Mouse (Mus musculus) frontal cortex, postnatal 25 days (tissue): ENCODE measurements around the gene Vmn1r171.
"Not testable (repeated sequence)": the region's sequence is repeated elsewhere in the genome, so short reads cannot be mapped to it uniquely, and the experiment has no call there.

Experiments
- DNase-seq, 2 experiments: peaks; one replicate each; pipeline ENCODE4 v3.0.0; 2022; ENCODE audit warnings: low spot score in 2 of 2

The Vmn1r171 gene

DNA sequence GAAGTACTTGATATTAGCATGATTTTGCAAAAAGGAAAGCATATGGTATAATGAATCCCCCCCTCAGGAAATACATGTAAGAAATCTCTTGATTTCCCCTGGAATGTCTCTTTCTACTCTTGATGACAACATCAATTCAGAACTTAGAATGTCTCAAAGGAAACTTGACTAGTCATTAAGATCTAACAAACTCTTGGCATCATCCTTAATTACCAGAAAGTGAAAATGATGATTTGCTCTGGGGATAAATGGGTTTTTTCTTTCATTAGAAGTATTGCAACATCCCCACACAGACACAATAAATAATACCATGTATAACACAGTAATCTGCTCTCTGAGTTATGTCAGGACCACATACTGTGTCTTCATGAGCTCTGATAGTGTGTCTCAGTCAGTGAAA, at the start of gene Vmn1r171:
TSS of gene Vmn1r171 (plus strand) at position 301 of the 400 bp plus-strand sequence.
- no peak for DNase-seq

DNA sequence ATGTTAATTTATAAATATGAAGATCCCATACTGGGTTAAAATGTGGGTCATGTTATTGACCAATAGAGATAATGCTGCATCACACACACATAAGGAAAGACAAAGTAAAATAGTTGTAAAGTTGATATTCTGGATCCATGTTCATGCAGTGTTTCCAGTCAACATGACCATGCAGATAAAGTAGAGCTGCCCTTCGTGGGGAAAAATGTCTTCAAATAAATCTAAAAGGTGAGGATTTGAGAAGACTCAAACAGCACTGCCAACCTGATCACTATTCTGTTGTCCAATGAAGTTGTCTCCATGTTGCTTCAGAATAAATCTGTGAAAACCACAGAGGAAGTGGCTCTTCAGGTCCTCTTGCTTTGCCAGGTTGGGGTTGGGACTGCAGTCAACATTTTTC, 24.6 kb upstream of the Vmn1r171 start, which contains the start of gene Vmn1r170:
TSS of gene Vmn1r170 (plus strand) at position 301 of the 400 bp plus-strand sequence.
- not testable (repeated sequence) for DNase-seq

- DNase-seq, result no peak
These were observed 27.5 kb downstream of the Vmn1r171 start, which contains the start of gene Vmn1r172 for GRCm38 (mm10) chr7:23658016-23658415. Vmn1r172 (plus strand) TSS chr7:23658316.
